Mouse (Mus musculus) testis, adult 2 months (tissue): ENCODE data around the gene Kdm5b.

Experiments
- CTCF ChIP-seq: fragments of 200-500 bp; IDR thresholded peaks from 2 replicates; pipeline ENCODE4 v1.5.1; 2012; ENCODE audit warnings: low read depth, mild to moderate bottlenecking, inconsistent platforms, low read length, moderate library complexity; ENCODE audit not compliant: control insufficient read depth, insufficient read depth, insufficient replicate concordance
- POLR2A ChIP-seq: fragments of 200-500 bp; IDR thresholded peaks from 2 replicates; pipeline ENCODE4 v1.6.1; 2012; ENCODE audit warnings: low read depth, mild to moderate bottlenecking, inconsistent platforms, low read length, moderate library complexity; ENCODE audit not compliant: control insufficient read depth

DNA sequence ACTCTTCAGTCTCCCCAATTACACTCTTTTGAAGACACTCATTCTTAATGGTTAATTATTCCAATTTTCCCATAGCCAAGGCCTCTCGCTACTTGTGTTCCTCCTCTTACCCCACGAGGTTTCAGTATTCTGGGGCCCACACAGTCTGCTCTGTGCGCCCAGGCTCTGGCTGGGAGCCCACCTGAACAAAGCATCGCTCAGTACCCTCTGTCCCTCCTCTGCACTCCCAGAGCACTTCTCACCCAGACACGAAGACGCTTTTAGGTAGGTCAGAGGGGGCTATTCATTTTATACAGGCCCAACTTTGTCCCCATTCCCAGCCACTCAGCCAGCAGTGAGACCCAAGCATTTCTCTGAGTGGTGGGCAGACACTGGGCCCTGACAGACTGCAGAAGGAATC, 29.4 kb upstream of the Kdm5b start:
- no peak for TF ChIP-seq CTCF
- TF ChIP-seq POLR2A = no peak
